Mouse (Mus musculus) E14TG2a.4 (cell line): ENCODE measurements around the gene Tmem44.

Source experiments
- CTCF ChIP-seq: conservative IDR thresholded peaks from 2 replicates; pipeline ENCODE4 v1.5.1; 2014; ENCODE audit warnings: low read length
- POU5F1 ChIP-seq: IDR thresholded peaks from 2 replicates; pipeline ENCODE4 v1.6.1; 2014; ENCODE audit warnings: low read length, borderline replicate concordance

GRCm38 (mm10) chr16:30513050-30514024, 37.3 kb downstream of the Tmem44 start:
- TF ChIP-seq CTCF, result no peak
- TF ChIP-seq POU5F1, result no peak
